Mouse (Mus musculus): ENCODE measurements at regions not wholly inside any gene's neighbourhood (a gene's known extent, or its start where the extent isn't known, plus 50 kb on each side); places are given as distances from the start of the nearest gene placed in this dataset.
A peak's percentile ranks its signal among the peaks of the same experiment; 100 is the strongest.
"Not testable (repeated sequence)": the region's sequence is repeated elsewhere in the genome, so short reads cannot be mapped to it uniquely, and the experiment has no call there.

DNA sequence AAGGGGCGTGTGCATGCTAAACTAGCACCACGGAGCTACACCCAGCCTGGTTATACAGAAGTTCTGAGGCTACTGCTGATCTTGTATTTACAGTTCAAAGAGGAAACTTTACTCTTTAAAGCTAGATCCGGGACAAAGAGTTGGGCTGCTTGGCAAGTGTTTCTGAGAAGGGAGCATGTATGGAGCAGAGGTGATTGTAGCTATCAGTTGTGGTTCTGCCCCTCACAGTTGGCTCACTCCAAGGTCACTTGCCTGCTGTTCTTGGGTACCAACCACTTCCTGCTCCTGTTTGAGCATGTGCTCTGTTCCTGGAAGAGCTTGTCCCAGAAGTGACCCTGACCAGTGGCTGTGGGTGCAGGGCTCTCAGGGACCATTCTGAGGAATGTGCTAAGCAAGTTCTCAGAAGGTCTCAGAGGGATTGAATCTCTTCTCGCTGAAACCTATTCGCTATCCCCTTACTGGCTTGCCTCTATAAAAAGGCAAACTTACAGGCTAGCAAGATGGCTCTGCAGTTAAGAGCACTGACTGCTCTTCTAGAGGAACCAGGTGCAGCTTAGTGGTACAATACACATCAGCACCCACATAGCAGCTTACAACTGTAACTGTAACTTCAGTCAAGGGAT is 94.9 kb upstream of the Max start:
- peak; percentile 25 for DNase-seq (ENCODE audit: low spot score)

DNA sequence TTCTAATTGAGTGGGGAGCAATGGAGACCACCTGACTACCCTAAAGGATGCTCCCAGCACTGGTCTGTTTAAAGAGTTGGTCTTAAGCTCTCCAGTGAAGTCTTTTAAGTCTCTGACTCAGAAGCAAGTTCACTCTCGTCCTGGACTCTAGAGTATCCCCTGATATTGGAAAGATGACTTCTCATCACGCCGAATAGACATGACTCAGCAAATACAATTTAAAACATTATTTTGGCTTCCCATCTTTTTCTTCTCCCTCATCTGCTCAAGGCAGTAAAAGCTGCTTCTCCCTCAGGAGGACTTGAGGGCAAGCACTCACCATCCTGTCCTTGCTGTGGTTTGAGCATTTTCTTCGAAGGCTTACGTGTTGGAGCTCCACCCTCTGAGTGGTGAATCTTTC is 92.7 kb upstream of the Max start:
- DNase-seq (ENCODE audit: low spot score) = no peak

DNA sequence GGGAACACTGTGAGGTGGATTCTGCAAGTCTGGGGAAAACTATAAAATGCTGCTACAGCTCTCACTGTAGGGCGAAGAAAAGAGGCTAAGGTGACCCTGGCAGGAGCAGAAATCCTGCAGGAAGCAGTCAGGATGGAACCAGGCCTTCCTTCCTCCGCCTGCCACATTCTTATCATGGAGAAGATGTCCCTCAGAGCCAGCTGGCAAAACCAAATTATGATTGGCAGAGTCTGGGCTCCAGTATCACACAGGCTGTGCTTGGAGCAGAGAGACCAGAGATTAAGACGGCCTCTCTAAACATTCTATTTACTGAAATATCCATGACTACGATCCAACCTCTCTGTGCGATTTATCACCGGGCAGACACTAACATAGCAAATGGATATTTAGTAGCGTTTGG is 92.2 kb upstream of the Max start:
- no peak for DNase-seq (ENCODE audit: low spot score)

DNA sequence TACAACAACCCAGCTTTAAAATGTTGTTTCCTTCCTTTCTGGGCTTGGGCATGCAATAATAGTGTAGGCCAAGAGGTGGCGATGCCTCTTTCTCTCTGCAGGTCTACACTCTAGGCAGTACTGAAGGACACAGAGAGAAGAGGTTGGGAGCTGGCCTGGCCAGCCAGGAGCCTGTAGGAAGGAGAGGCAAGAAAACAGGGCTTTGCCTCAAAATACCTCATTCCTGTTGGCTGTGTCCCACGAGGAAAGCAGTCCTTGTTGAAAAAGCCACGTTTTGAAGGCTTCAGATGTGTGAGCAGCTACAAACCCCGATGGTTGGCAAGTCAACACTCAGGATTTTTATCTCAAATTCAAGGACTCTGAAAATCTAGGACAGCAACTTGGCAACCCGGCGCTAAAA is 90.9 kb upstream of the Max start:
- DNase-seq (ENCODE audit: low spot score) = peak; percentile 71

GRCm38 (mm10) chr12:77048380-77048779 is 86.4 kb upstream of the Max start:
- no peak for DNase-seq (ENCODE audit: low spot score)

DNA sequence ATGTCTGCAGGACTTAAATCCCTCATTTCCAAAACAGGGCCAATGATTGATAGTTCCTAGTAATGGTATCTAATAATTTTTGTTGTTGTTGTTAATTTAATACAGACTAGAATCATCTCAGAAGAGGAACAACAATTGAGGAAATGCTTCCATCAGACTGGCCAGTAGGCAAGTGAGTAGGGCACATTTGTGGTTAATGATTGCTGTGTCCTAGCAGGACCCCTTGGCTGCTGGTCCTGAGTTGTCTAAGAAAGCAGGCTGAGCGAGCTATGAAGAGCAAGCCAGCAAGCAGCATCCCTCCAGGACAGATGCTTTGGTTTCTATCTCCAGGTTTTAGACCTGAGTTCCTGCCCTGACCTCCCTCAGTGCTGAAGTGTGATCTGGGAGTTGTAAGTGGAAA is 85.3 kb upstream of the Max start:
- DNase-seq (ENCODE audit: low spot score) = no peak

DNA sequence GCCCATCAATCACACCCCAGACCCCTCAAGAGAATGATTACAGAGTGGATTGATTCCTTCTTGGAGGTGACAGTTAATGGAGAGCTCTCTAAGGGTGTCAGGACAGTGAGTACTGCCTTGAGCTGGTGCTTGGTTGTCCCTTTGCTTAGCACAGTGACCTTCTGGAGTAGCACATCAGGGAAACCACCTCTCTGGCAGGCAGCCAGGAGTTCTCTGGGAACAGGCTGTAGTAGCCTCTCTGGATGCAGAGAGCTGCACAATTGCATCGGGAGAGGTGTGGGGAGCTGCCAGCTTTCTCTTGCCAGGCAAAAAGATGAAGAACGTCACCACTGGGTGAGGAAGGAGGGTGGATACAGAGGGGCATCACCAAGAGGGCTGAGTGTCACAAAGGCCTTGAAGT is 84.0 kb upstream of the Max start:
- peak; percentile 54 for DNase-seq (ENCODE audit: low spot score)

DNA sequence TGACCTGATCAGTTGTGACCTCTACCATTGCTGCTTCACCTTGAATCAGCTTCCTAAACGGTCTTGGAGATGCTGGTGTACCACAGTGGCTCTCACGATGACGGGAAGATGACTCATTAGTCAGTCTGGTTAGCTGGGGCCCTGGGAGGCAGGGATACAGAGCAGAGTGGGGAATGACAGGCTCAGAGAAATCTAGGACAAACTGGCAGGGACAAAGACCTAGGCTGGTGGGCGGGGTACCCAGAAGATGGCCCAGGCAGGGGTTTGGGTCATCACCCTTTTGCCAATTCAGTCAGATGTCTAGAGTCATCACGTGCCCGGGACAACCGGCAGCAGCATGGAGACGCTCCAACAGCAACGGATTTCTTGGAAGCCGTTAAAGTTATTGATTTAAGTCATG is 83.4 kb upstream of the Max start:
- no peak for DNase-seq (ENCODE audit: low spot score)

- DNase-seq (ENCODE audit: low spot score) = no peak
These were observed 80.4 kb upstream of the Max start for GRCm38 (mm10) chr12:77042356-77042755.

GRCm38 (mm10) chr12:77041141-77041540 is 79.1 kb upstream of the Max start:
- no peak for DNase-seq (ENCODE audit: low spot score)

GRCm38 (mm10) chr12:77039953-77040305 is 77.9 kb upstream of the Max start:
- no peak for DNase-seq (ENCODE audit: low spot score)

DNA sequence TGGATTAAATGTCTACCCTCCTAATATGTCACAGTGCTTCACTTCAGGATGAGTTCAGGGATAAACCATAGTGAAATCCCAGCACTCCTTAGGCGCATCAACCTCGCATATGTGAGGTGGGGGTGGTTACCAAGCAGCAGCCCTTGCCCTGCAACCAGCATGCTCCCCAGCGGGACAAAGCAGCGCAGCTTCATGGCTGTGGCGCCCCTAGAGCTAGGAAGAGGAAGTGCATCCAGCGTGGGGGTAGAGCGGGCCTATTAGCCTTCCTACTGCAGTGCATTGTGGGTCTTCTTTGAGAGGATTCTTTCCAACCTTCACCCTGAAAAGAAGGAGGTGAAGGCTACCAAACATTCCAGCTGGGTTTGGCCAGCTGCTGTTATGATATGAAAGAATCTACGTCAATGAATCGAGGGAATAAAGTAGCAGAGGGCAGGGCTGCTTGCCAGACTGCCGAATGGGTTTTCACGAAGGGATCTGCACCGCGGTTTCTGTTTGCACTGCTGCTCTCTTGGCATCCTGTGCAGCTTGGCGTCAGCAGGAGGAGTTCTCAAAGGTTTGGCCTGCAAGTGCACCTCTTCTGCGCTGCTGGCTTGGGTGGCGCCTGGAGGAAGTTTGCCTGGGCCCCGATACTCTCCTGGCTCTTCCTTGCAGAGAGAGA is 77.4 kb upstream of the Max start:
- DNase-seq (ENCODE audit: low spot score) = peak; percentile 54

- DNase-seq (ENCODE audit: low spot score) = no peak
These were observed 73.7 kb upstream of the Max start for GRCm38 (mm10) chr12:77035676-77036075.

DNA sequence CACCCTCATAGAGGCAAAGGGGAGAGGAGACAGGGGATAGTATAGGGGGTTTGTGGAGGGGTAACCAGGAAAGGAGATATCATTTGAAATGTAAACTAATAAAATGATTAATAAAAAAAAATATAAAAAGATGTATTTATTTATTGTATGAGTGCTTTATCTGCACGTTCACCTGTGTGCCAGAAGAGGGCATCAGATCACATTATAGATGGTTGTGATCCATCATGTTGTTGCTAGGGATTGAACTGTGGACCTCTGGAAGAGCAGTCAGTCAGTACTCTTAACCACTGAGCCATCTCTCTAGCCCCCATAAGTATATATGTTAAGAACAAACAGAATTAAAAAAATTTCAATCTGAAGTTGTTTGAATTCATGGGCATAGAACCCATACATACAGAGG is 69.4 kb upstream of the Max start:
- DNase-seq (ENCODE audit: low spot score) = no peak

DNA sequence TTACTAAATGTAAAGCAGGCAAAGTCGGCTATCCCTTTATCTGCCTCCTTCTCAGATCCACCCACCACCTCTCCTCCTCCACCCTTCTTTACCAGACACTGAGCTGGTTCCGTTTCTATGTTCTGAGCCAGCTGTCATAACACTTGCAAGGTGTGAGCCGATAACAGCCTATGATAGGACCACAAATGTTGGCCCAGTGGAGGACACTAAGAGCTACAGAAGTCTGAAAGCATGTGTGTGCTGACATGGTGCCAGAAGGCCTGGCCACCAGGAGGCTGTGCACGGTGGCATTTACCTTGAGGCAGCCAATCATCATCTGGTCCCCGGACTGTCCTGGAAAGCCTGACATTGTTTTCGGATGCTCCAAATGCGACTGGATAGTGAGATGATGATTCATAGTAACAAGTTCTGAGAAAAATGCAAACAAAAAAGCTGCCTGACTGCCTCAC is 63.5 kb upstream of the Max start:
- peak; percentile 19 for DNase-seq (ENCODE audit: low spot score)

- DNase-seq (ENCODE audit: low spot score) = no peak
These were observed 60.5 kb upstream of the Max start for GRCm38 (mm10) chr12:77022538-77022937.

DNA sequence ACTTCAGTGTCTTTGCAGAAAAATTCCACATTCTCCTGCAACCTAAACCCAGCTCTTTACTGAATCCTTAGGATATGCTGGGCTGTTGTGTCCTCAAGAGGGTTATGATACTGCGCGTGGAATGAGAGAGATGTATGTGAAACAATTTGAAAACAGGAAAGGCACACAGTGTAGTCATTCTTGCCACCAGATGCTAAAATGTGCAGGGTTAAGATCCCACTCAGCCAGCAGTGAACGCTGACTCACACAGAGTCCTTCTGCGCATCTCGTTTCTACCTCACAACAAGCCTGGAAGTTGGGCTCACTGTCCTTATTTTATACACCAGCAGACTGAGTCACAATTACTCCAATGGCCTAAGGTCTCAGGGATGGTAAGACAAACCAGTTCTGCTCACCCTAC is 59.9 kb upstream of the Max start:
- DNase-seq (ENCODE audit: low spot score) = no peak

DNA sequence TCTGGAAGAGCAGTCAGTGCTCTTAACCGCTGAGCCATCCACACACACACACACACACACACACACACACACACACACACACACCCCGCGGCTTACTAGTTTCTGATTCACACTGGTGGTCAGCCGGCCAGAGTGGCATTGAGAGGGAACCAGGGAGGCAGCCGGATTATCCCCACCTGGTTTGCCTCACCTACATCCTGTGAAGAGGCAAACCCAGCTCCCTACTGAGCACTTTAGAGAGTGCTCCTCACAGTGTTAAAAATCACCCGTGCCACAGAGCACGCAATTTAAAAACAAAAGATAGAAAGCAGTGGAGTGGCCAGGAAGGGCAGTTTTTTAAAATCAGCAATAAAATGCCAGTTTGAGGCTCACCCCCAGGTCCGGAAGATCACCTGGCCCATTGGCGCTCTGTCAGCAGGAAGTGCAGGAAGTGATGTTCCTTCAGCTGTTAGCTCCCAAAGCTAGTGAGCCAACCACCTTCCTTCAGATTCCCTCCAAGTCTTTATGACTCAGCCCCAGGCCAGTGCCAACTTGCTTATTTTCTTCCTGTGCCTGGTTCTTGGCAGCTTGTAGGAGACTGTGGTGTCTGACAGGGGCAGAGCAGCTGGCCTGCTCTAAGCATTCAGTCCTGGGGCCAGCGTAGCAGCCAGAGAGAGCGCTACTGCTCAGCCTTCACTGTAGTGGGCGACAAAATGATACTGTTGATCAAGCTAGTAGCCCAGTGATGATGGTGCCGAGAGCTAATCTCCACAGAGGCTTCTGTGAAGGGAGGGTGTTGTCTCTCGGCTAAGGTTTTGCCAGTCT is 57.9 kb upstream of the Max start:
- peak; percentile 37 for DNase-seq (ENCODE audit: low spot score)

DNA sequence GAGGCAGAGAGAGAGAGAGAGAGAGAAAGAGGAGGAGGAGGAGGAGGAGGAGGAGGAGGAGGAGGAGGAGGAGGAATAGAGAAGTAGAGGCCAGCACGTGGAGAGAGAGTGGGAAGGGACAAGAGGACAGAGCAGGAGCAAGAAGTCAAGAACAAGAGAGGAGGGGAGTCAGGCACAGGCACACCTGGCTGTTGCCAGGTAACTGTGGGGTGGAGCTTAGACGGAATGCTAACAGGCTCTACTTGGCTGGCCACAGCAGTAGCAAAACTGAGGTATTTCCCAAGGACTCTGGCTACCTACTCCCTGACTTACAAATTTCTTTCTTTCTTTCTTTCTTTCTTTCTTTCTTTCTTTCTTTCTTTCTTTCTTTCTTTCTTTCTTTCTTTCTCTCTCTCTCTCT is 57.1 kb upstream of the Max start:
- DNase-seq (ENCODE audit: low spot score) = not testable (repeated sequence)

GRCm38 (mm10) chr12:77018373-77018772 is 56.4 kb upstream of the Max start:
- no peak for DNase-seq (ENCODE audit: low spot score)

- no peak for DNase-seq (ENCODE audit: low spot score)
These were observed 52.9 kb upstream of the Max start for GRCm38 (mm10) chr12:77014908-77015307.

Measured in ovary, postnatal 36 days (tissue).